Mouse (Mus musculus) monocyte, adult 5-6 weeks (primary cell): Measurements from ENCODE around the gene Igfals. TPM values are rescaled to one million over a fixed set of nuclear protein-coding genes. Genes with fewer than 3 reads are reported as not detected.

ENCODE experiments used
- ATAC-seq: fragments of 153-309, 156-312 bp; replicated peaks from 2 replicates; pipeline ENCODE4 v1.8.0; 2017; ENCODE audit warnings: mild to moderate bottlenecking; ENCODE audit not compliant: low TSS enrichment, insufficient number of reproducible peaks, severe bottlenecking, poor library complexity, low FRiP score
- total RNA-seq: library from RNA; stranded (forward); fragments of 200-1000, 200-491, 200-594 nt; gene quantifications from 3 replicates; pipeline ENCODE4 v1.2.3, GENCODE M21; 2017

The Igfals gene
- total RNA-seq, 1 experiment from 2014 or later: not detected

GRCm38 (mm10) chr17:24857831-24858470 lies 7.8 kb upstream of the Igfals start:
- ATAC-seq: no peak

GRCm38 (mm10) chr17:24858967-24859366 lies 6.8 kb upstream of the Igfals start:
- no peak for ATAC-seq

GRCm38 (mm10) chr17:24860076-24860475 lies 5.7 kb upstream of the Igfals start:
- no peak for ATAC-seq

- ATAC-seq: no peak
These were observed 4.0 kb upstream of the Igfals start for GRCm38 (mm10) chr17:24861785-24862184.

- no peak for ATAC-seq
These were observed 2.1 kb downstream of the Igfals start for GRCm38 (mm10) chr17:24867914-24868313.

GRCm38 (mm10) chr17:24873695-24874404 lies 8.1 kb downstream of the Igfals start:
- ATAC-seq: no peak

- ATAC-seq: no peak
These were observed 8.6 kb downstream of the Igfals start for GRCm38 (mm10) chr17:24874405-24874745.

GRCm38 (mm10) chr17:24874989-24875388 lies 9.2 kb downstream of the Igfals start:
- ATAC-seq: no peak

GRCm38 (mm10) chr17:24877336-24878116 lies 11.7 kb downstream of the Igfals start:
- ATAC-seq: no peak

- no peak for ATAC-seq
These were observed 12.3 kb downstream of the Igfals start for GRCm38 (mm10) chr17:24878117-24878397.

- ATAC-seq: no peak
These were observed 12.7 kb downstream of the Igfals start for GRCm38 (mm10) chr17:24878531-24878930.

- no peak for ATAC-seq
These were observed 16.1 kb downstream of the Igfals start for GRCm38 (mm10) chr17:24881738-24882440.

- no peak for ATAC-seq
These were observed 18.6 kb downstream of the Igfals start for GRCm38 (mm10) chr17:24884391-24884790.

- no peak for ATAC-seq
These were observed 19.7 kb downstream of the Igfals start for GRCm38 (mm10) chr17:24885356-24886133.

GRCm38 (mm10) chr17:24886134-24886931 lies 20.5 kb downstream of the Igfals start, which contains the start of the genes Nubp2 and Spsb3:
Gene Nubp2, minus strand, starts transcription at chr17:24886349.
Gene Spsb3, plus strand, starts transcription at chr17:24886643.
- ATAC-seq: peak; percentile 92

GRCm38 (mm10) chr17:24886932-24887271 lies 21.1 kb downstream of the Igfals start:
- no peak for ATAC-seq

GRCm38 (mm10) chr17:24887291-24888080 lies 21.7 kb downstream of the Igfals start:
- no peak for ATAC-seq
